Mouse (Mus musculus): ENCODE data around the gene Hist1h4m.
"Not testable (repeated sequence)": the region's sequence is repeated elsewhere in the genome, so short reads cannot be mapped to it uniquely, and the experiment has no call there.

Gene Hist1h4m

DNA sequence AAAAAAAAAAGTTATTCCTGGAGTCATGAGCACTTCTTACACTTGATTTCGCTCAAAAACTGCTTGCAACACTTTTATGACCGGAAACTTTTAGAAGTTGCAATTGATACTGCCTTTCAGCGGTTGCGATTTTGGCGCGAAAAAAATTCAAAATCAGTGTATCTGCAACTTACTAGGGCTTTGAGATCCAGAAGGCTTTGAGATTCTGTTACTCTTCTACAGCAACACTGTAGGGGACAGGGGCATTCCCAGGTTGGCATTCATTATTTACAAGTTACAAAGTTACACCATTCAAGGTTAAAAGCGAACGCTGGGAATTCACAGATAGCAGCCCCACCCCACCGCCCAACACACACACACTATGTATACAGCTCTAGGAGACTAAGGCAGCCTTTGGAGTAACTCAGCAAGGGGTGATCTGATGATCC is 27.8 kb upstream of the Hist1h4m start:
- Histone ChIP-seq H3K36me3 (ENCODE audit: insufficient read depth, low read length) (no peaks in the 10 kb centered on the region), H3K4me3 (replicated peaks; ENCODE audit: low read length) (peak overlapping the region; percentile 73), H3K9me3 (ENCODE audit: low read length) (no peaks in the 10 kb centered on the region), H3K4me1 (replicated peaks; ENCODE audit: low read depth, low read length) (peaks cover 58% of the 10 kb centered on the region), H3K27me3 (ENCODE audit: insufficient read depth, low read length) (no peaks in the 10 kb centered on the region)
- peak; percentile 42; the same call in 1 of the 2 replicates for TF ChIP-seq NANOG (IDR thresholded peaks at IDR 0.05; ENCODE audit: borderline replicate concordance, low read length)
- no peak for TF ChIP-seq CTCF (conservative IDR thresholded peaks at IDR 0.05; ENCODE audit: low read length)

DNA sequence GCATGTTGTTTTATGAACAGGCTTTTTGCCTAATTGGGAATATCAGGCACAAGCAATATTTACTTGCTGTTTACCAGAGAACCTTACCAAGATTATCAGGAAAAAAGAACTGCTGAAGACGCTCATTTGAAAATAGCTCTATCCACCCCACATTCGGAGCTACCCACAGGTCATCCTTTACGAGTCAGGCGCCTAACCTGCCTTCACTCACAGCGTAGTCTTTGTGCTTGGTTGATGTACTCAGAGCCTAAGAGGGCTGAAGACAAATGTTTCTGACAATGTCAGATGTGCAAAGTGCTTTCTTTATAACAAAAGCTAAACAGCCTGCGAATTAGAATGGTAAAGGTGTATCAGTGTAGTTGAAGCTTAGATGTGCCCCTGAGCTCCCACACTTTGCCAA is 27.2 kb upstream of the Hist1h4m start:
- TF ChIP-seq POU5F1 (IDR thresholded peaks at IDR 0.05; ENCODE audit: borderline replicate concordance, low read length) = no peak
- TF ChIP-seq CTCF (conservative IDR thresholded peaks at IDR 0.05; ENCODE audit: low read length) = no peak
- no peak for TF ChIP-seq NANOG (IDR thresholded peaks at IDR 0.05; ENCODE audit: borderline replicate concordance, low read length)
- H3K36me3 ChIP-seq (ENCODE audit: insufficient read depth, low read length) = no peaks in the 10 kb centered on the region
- no peaks in the 10 kb centered on the region for H3K27me3 ChIP-seq (ENCODE audit: insufficient read depth, low read length)
- peak overlapping the region; percentile 73 for H3K4me3 ChIP-seq (replicated peaks; ENCODE audit: low read length)
- no peaks in the 10 kb centered on the region for H3K9me3 ChIP-seq (ENCODE audit: low read length)
- peaks cover 61% of the 10 kb centered on the region for H3K4me1 ChIP-seq (replicated peaks; ENCODE audit: low read depth, low read length)

DNA sequence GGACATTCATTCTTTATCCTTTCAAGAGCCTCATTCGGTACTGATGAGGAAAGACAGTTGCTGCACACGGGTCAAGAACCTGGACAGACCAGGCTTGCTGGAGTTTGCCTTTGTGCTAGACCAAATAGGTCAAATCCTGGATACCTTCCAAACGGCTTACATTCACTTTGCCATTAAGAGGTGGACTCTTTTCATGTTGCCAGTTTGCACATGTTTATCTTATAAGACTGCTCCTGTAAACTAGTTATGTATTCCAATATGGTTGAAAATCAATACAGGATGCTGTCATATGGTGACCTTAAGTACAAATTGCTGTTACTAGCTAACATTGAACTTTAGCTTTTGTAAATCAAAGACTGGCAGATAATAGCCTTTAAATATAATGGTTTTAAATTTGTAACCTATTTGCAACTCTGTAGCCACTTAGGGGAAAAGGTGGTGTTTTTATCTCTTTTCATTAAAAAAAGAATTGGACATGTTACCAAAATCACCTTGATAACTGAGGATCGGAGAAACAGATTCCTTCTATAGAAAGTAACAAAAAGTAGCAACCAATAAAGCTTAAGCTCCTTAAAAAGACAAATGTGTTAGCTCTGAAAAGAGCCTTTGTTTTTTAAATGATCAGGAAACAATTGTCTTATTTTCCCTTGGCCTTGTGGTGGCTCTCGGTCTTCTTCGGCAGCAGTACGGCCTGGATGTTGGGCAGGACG is 25.2 kb upstream of the Hist1h4m start:
- H3K9me3 ChIP-seq (ENCODE audit: low read length) = no peaks in the 10 kb centered on the region
- H3K36me3 ChIP-seq (ENCODE audit: insufficient read depth, low read length) = no peaks in the 10 kb centered on the region
- H3K4me3 ChIP-seq (replicated peaks; ENCODE audit: low read length) = peak overlapping the region; percentile 69
- H3K4me1 ChIP-seq (replicated peaks; ENCODE audit: low read depth, low read length) = peaks cover 70% of the 10 kb centered on the region
- peak; percentile 26; the same call in 1 of the 2 replicates for TF ChIP-seq NANOG (IDR thresholded peaks at IDR 0.05; ENCODE audit: borderline replicate concordance, low read length)
- TF ChIP-seq CTCF (conservative IDR thresholded peaks at IDR 0.05; ENCODE audit: low read length) = no peak
- no peaks in the 10 kb centered on the region for H3K27me3 ChIP-seq (ENCODE audit: insufficient read depth, low read length)

DNA sequence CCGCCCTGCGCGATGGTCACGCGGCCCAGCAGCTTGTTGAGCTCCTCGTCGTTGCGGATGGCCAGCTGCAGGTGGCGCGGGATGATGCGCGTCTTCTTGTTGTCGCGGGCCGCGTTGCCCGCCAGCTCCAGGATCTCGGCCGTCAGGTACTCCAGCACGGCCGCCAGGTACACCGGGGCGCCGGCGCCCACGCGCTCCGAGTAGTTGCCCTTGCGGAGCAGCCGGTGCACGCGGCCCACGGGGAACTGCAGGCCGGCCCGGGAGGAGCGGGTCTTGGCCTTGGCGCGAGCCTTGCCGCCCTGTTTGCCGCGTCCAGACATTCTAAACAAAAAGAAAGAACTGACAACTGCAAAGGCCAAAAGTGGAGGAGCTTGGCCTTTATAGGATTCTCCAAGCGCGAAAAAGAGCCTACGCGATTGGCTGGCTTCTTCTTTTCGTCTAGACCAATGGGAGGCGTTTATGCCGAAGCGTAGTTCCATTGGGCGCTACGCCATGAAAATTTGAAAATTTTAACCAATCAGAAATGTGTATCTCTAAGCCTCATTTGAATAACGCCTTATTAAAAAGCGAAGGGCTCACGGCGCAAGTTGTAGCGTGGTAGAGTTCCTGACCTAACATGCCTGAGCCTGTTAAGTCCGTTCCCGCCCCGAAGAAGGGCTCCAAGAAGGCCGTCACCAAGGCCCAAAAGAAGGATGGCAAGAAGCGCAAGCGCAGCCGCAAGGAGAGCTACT is 24.5 kb upstream of the Hist1h4m start, which contains the start of the genes Hist1h2an and Hist1h2bp:
Hist1h2an (minus strand) TSS at position 320 of the 731 bp plus-strand sequence.
Hist1h2bp (plus strand) TSS at position 563 of the 731 bp plus-strand sequence.
- H3K27me3 ChIP-seq (ENCODE audit: insufficient read depth, low read length) = not testable (repeated sequence)

DNA sequence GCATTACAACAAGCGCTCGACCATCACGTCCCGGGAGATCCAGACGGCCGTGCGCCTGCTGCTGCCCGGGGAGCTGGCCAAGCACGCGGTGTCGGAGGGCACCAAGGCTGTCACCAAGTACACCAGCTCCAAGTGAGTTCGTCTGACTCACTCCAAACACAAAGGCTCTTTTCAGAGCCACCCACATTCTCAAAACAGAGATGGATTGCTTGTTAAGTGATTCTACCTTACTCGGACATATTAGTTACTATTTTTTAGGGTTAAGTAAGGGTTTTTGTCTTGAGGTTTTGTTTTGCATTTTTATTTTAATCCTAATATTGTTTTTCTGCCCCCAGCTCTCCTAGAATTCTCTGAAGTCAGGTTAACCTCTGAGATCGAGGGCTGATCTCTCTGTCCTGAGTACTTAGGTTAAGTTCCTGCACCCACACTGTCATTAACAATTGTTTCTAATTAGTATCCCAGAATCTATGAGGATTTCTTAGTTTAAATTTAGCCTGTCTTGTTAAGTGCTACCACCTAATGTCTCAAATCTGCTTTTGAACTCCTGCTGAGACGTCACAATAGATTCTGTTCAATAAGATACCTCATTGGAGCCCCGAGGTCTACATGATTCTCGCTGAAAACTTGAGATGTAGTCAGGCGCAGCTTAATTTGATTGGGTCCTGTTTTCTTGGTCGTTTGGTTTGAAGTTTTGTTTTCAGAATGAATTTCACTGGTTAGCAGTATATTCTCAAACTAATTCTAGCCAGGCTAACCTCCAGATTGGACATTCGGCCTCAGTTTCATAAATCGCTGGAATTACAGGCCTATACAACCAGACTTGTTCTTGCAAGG is 23.6 kb upstream of the Hist1h4m start:
- H3K9me3 ChIP-seq (ENCODE audit: low read length) = no peaks in the 10 kb centered on the region
- peak overlapping the region; percentile 63 for H3K4me3 ChIP-seq (replicated peaks; ENCODE audit: low read length)
- no peaks in the 10 kb centered on the region for H3K27me3 ChIP-seq (ENCODE audit: insufficient read depth, low read length)
- H3K4me1 ChIP-seq (replicated peaks; ENCODE audit: low read depth, low read length) = peaks cover 74% of the 10 kb centered on the region
- no peaks in the 10 kb centered on the region for H3K36me3 ChIP-seq (ENCODE audit: insufficient read depth, low read length)
- TF ChIP-seq POU5F1 (IDR thresholded peaks at IDR 0.05; ENCODE audit: borderline replicate concordance, low read length) (no peak), CTCF (conservative IDR thresholded peaks at IDR 0.05; ENCODE audit: low read length) (no peak), NANOG (IDR thresholded peaks at IDR 0.05; ENCODE audit: borderline replicate concordance, low read length) (no peak)

More for the DNA sequence above, 24.5 kb upstream of the Hist1h4m start, which contains the start of the genes Hist1h2an and Hist1h2bp:
- not testable (repeated sequence) for H3K36me3 ChIP-seq (ENCODE audit: insufficient read depth, low read length); H3K9me3 ChIP-seq (ENCODE audit: low read length)
- H3K4me1 ChIP-seq (replicated peaks; ENCODE audit: low read depth, low read length) = peaks cover 72% of the 10 kb centered on the region
- peak within 1 kb of the TSS; percentile 69 for H3K4me3 ChIP-seq (replicated peaks; ENCODE audit: low read length)

DNA sequence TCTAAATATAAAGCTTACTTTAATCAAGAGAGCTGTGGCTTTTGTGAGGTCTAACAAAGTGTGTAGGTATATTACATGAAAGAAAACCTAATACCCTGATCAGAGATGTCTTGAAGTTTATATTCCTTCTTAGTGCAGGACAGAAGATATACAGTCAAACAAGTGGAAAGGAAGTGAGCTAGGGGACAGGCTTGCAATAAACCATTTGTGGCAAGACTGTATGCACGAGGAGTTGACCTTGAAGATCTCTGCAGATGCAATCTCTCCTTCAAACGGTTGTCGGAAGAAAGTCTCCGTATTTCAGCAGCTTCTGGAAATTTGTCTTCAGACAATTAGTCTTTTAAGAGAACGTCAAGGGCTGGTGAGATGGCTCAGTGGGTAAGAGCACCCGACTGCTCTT is 21.6 kb upstream of the Hist1h4m start:
- Histone ChIP-seq H3K27me3 (ENCODE audit: insufficient read depth, low read length) (no peaks in the 10 kb centered on the region), H3K9me3 (ENCODE audit: low read length) (no peaks in the 10 kb centered on the region), H3K4me1 (replicated peaks; ENCODE audit: low read depth, low read length) (peaks cover 60% of the 10 kb centered on the region), H3K36me3 (ENCODE audit: insufficient read depth, low read length) (no peaks in the 10 kb centered on the region), H3K4me3 (replicated peaks; ENCODE audit: low read length) (no peak overlapping the region)
- TF ChIP-seq CTCF (conservative IDR thresholded peaks at IDR 0.05; ENCODE audit: low read length) = no peak
- no peak for TF ChIP-seq NANOG (IDR thresholded peaks at IDR 0.05; ENCODE audit: borderline replicate concordance, low read length)
- TF ChIP-seq POU5F1 (IDR thresholded peaks at IDR 0.05; ENCODE audit: borderline replicate concordance, low read length) = no peak

DNA sequence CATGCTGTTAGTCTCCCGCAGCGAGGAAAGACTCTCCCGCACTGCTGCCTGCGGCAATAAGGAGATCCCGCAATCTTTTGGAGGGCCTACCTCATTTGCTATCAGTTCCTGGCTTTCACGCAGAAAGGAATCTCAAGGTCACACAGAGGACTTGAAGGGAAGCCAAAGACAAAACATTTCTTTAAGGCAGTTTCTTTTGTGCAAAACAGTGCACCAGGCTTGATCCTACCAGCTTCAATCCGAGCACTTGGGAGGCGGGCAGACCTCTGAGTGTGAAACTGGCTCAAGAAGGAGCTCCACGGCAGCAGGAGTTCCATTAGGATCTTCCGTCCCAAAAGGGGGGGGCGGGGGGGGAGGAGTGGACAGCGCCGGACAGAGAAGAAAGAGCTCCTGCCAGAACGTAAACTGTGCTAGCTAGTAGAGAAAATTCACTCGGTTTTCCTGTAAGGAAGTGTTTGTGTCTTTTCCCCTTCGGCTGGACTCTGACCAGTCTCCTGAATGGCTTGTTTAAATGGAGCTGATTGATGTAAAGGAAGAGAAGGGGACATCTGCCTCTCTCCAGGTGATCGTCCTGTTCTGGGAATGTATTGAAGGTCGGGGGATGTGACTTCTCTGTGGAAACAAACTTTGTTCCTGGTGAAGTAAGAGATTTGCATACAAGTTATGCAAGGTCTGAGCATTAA is 20.8 kb upstream of the Hist1h4m start:
- Histone ChIP-seq H3K9me3 (ENCODE audit: low read length) (no peaks in the 10 kb centered on the region), H3K4me3 (replicated peaks; ENCODE audit: low read length) (peak overlapping the region; percentile 57; the same call in 1 of the 2 replicates), H3K4me1 (replicated peaks; ENCODE audit: low read depth, low read length) (peaks cover 52% of the 10 kb centered on the region), H3K27me3 (ENCODE audit: insufficient read depth, low read length) (no peaks in the 10 kb centered on the region), H3K36me3 (ENCODE audit: insufficient read depth, low read length) (no peaks in the 10 kb centered on the region)
- TF ChIP-seq CTCF (conservative IDR thresholded peaks at IDR 0.05; ENCODE audit: low read length) (no peak), NANOG (IDR thresholded peaks at IDR 0.05; ENCODE audit: borderline replicate concordance, low read length) (peak; percentile 12; the same call in 1 of the 2 replicates), POU5F1 (IDR thresholded peaks at IDR 0.05; ENCODE audit: borderline replicate concordance, low read length) (peak; percentile 43; the same call in 1 of the 2 replicates)

DNA sequence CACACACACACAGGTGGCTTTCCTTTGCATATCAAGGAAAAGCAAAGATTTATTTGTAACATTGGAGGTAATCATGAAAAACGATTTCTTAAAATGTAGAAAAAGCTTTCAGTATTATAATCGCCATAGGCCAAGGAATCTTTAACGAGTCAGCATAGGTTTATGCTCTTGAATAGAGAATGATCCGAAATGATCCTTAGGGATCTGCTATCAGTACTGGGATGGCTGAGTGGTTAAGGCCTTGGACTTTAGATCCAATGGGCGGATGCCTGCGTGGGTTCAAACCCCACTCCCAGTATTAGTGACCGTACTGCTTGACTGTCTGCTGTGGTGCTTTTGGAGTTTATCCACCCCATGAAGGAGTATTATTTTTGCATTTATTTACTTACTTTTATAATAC is 16.0 kb upstream of the Hist1h4m start:
- no peaks in the 10 kb centered on the region for H3K9me3 ChIP-seq (ENCODE audit: low read length)
- peaks cover 22% of the 10 kb centered on the region for H3K4me1 ChIP-seq (replicated peaks; ENCODE audit: low read depth, low read length)
- H3K27me3 ChIP-seq (ENCODE audit: insufficient read depth, low read length) = no peaks in the 10 kb centered on the region
- TF ChIP-seq NANOG (IDR thresholded peaks at IDR 0.05; ENCODE audit: borderline replicate concordance, low read length) (no peak), CTCF (conservative IDR thresholded peaks at IDR 0.05; ENCODE audit: low read length) (no peak), POU5F1 (IDR thresholded peaks at IDR 0.05; ENCODE audit: borderline replicate concordance, low read length) (no peak)
- no peaks in the 10 kb centered on the region for H3K36me3 ChIP-seq (ENCODE audit: insufficient read depth, low read length)
- H3K4me3 ChIP-seq (replicated peaks; ENCODE audit: low read length) = no peak overlapping the region

DNA sequence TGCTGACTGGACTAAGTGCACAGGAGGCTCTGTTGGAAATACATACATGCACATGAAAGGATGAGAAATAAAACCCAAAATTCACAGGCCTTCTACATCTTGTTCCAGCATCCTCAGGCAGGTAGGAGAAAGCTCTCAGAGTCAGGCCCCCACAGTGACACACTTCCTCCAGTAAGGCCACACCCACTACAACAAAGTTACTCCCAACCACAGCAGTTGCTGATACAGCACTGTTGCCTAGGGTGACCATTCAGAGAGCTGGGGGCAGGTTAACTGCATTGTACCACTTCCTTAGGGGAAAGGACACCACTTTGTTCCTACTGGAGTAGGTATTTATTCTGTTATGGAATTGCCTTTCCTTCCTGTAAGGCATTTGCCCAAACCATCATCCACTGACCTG is 14.4 kb upstream of the Hist1h4m start:
- not testable (repeated sequence) for H3K4me1 ChIP-seq (replicated peaks; ENCODE audit: low read depth, low read length); H3K27me3 ChIP-seq (ENCODE audit: insufficient read depth, low read length); H3K9me3 ChIP-seq (ENCODE audit: low read length); H3K36me3 ChIP-seq (ENCODE audit: insufficient read depth, low read length); H3K4me3 ChIP-seq (replicated peaks; ENCODE audit: low read length)

DNA sequence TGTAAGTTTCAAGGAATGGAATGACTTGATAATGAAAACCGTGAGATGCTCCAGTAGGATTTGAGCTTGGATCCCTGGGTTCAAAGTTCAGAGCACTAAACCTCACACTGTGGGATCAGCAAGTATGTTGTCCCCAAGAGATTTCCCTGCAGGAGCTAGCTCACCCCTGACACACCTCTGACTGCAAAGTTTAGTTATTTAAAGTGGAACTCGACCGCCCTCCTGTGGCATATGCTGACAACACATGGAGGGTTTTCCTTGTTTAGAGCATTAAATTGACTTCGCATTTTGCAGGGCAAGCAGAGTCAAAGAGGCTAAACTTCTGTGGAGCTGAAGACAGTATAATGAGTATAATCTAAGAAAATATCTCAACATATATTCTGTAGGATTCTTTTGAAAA is 8.5 kb upstream of the Hist1h4m start:
- H3K9me3 ChIP-seq (ENCODE audit: low read length); H3K4me1 ChIP-seq (replicated peaks; ENCODE audit: low read depth, low read length); H3K4me3 ChIP-seq (replicated peaks; ENCODE audit: low read length); H3K27me3 ChIP-seq (ENCODE audit: insufficient read depth, low read length); H3K36me3 ChIP-seq (ENCODE audit: insufficient read depth, low read length): not testable (repeated sequence)

DNA sequence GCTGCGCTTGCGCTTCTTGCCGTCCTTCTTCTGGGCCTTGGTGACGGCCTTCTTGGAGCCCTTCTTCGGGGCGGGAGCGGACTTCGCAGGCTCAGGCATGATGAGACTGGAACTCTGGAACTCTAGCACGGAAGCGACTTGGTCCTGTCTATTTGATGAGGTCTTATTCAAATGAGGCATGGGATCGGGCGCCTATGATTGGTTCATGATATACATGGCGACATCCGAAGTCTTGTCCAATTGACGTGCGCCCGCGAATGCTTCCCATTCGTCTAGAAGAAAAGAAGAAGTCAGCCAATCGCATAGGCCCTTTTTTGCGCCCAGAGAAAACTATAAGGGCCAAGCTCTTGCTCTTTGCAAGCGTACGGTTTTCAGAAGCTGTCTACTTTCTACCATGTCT is 1.5 kb upstream of the Hist1h4m start, which contains the start of the genes Hist1h2bq and Hist1h2ao:
Hist1h2bq (minus strand) TSS at position 125 of the 400 bp plus-strand sequence.
Hist1h2ao (plus strand) TSS at position 393 of the 400 bp plus-strand sequence.
- not testable (repeated sequence) for H3K36me3 ChIP-seq (ENCODE audit: insufficient read depth, low read length); H3K4me3 ChIP-seq (replicated peaks; ENCODE audit: low read length); H3K4me1 ChIP-seq (replicated peaks; ENCODE audit: low read depth, low read length); H3K27me3 ChIP-seq (ENCODE audit: insufficient read depth, low read length); H3K9me3 ChIP-seq (ENCODE audit: low read length)
